Mouse (Mus musculus) bone marrow, adult 2 months (tissue): ENCODE data around the gene Gm26657.

Experiments used
- CTCF ChIP-seq: fragments of 200-500 bp; IDR thresholded peaks from 2 replicates; pipeline ENCODE4 v1.5.1; 2011; ENCODE audit warnings: low read length, control low read depth; ENCODE audit not compliant: control insufficient read depth, insufficient read depth
- POLR2A ChIP-seq: fragments of 200-500 bp; IDR thresholded peaks from 2 replicates; pipeline ENCODE4 v1.6.1; 2011; ENCODE audit warnings: low read depth, mild to moderate bottlenecking, control low read depth, low read length, borderline replicate concordance; ENCODE audit not compliant: control insufficient read depth

- no peak for TF ChIP-seq CTCF
- no peak for TF ChIP-seq POLR2A
Measured at GRCm38 (mm10) chr4:56718573-56719442, 21.1 kb upstream of the Gm26657 start.
